Mouse (Mus musculus) kidney, postnatal 0 days (tissue): ENCODE data around the gene Lcn10. TPM values are rescaled to one million over a fixed set of nuclear protein-coding genes. Genes with fewer than 3 reads are reported as not detected.

Experiments used
- ATAC-seq: fragments of 200-750 bp; cut with Nextera tagmentation; replicated peaks from 2 replicates; pipeline ENCODE4 v1.8.0; 2017; ENCODE audit warnings: low read depth, moderate number of reproducible peaks, moderate TSS enrichment, moderate library complexity; ENCODE audit not compliant: low FRiP score
- DNase-seq: peaks from one replicate; pipeline ENCODE4 v3.0.0-alpha.2; 2016; ENCODE audit warnings: low spot score
- H3K27ac ChIP-seq: fragments of 300-500 bp; sonication (generic); 2 replicates; pipeline ENCODE4 v1.5.1; 2014; ENCODE audit warnings: mild to moderate bottlenecking
- H3K27me3 ChIP-seq: fragments of 300-500 bp; sonication (generic); 2 replicates; pipeline ENCODE4 v1.6.1; 2014; ENCODE audit warnings: low read length, mixed read lengths; ENCODE audit not compliant: insufficient read depth
- H3K36me3 ChIP-seq: fragments of 300-500 bp; sonication (generic); 2 replicates; pipeline ENCODE4 v1.6.1; 2014; ENCODE audit warnings: low read length, mixed read lengths; ENCODE audit not compliant: insufficient read depth
- H3K4me1 ChIP-seq: fragments of 300-500 bp; sonication (generic); replicated peaks from 2 replicates; pipeline ENCODE4 v1.6.1; 2014; ENCODE audit warnings: antibody characterized with exemption, low read length, mixed read lengths; ENCODE audit not compliant: insufficient read depth
- H3K4me2 ChIP-seq: fragments of 300-500 bp; sonication (generic); 2 replicates; pipeline ENCODE4 v1.6.1; 2014; ENCODE audit warnings: mild to moderate bottlenecking, low read length, moderate library complexity, mixed read lengths
- H3K4me3 ChIP-seq: fragments of 300-500 bp; sonication (generic); replicated peaks from 2 replicates; pipeline ENCODE4 v1.5.1; 2014; ENCODE audit warnings: low read depth, low read length
- H3K9ac ChIP-seq: fragments of 300-500 bp; sonication (generic); 2 replicates; pipeline ENCODE4 v1.6.1; 2014; ENCODE audit warnings: low read depth, low read length
- H3K9me3 ChIP-seq: fragments of 300-500 bp; sonication (generic); replicated peaks from 2 replicates; pipeline ENCODE4 v1.6.1; 2016; ENCODE audit warnings: low read length, inconsistent platforms, mixed read lengths
- CTCF ChIP-seq: IDR thresholded peaks from 2 replicates; pipeline ENCODE4 v1.5.1; 2016; ENCODE audit warnings: antibody characterized with exemption, low read depth, mild to moderate bottlenecking, moderate library complexity
- WGBS: fragments of 180-500 bp; shearing (Covaris S2); extraction: QIAGEN DNeasy Blood & Tissue Kit; methylation state at CpG from one replicate; pipeline ENCODE4 v1.1.7; 2014; 5-methylcytosine and 5-hydroxymethylcytosine counted together
- polyA plus RNA-seq: library from polyadenylated mRNA; unstranded; fragments of >200 nt; fragmentation: Nextera tagmentation; extraction: Ambion mirVana; gene quantifications from 2 replicates; pipeline ENCODE4 v1.2.1, GENCODE M21; 2015

Gene Lcn10
- polyA plus RNA-seq, 1 experiment from 2014 or later, result not detected

- H3K27ac ChIP-seq, result no peak overlapping the region
- 72% methylated on average over 4 of the region's 4 CpGs for WGBS
- no peak for TF ChIP-seq CTCF
- DNase-seq, result no peak
- H3K4me3 ChIP-seq, result no peak overlapping the region
- H3K36me3 ChIP-seq, result no peaks in the 10 kb centered on the region
- H3K27me3 ChIP-seq, result no peaks in the 10 kb centered on the region
- no peak for ATAC-seq
- no peaks in the 10 kb centered on the region for H3K4me1 ChIP-seq
- no peaks in the 10 kb centered on the region for H3K9me3 ChIP-seq
- no peak overlapping the region for H3K4me2 ChIP-seq
- no peak overlapping the region for H3K9ac ChIP-seq
Measured at GRCm38 (mm10) chr2:25657246-25657645, 25.3 kb upstream of the Lcn10 start.

- no peak for TF ChIP-seq CTCF
Measured at GRCm38 (mm10) chr2:25657652-25658051, 24.9 kb upstream of the Lcn10 start, which contains the start of gene Lcn5. Lcn5 (plus strand) TSS chr2:25657952.

DNA sequence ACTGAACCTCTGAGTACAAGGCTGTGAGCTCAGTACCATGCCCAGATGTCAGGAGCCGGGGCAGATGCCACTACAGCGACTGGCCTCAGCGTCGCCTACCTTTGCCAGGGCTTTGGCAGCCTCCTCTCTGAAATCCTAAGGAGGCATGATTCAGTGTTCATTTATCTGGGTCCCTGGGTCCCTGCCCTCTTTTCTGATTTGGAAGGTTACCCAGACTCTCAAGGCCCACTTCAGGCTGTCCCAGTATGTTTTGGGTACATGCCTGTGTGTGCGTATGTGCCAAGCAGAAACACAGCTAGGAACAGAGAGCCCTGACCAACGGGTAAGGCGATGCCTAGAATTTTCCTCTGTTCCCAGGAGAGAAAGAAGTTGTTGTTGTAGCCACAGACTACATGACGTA is 22.2 kb upstream of the Lcn10 start:
- no peak overlapping the region for H3K27ac ChIP-seq
- no peaks in the 10 kb centered on the region for H3K4me1 ChIP-seq
- DNase-seq (no peak), ATAC-seq (no peak)
- H3K9ac ChIP-seq, result no peak overlapping the region
- 78% methylated on average over 8 of the region's 8 CpGs for WGBS
- H3K4me2 ChIP-seq, result no peak overlapping the region
- TF ChIP-seq CTCF, result no peak
- H3K27me3 ChIP-seq, result no peaks in the 10 kb centered on the region
- H3K36me3 ChIP-seq, result no peaks in the 10 kb centered on the region
- no peaks in the 10 kb centered on the region for H3K9me3 ChIP-seq
- no peak overlapping the region for H3K4me3 ChIP-seq

More at GRCm38 (mm10) chr2:25657652-25658051, 24.9 kb upstream of the Lcn10 start, which contains the start of gene Lcn5:
- no peak within 1 kb of the TSS for H3K27ac ChIP-seq
- H3K4me1 ChIP-seq, result no peaks in the 10 kb centered on the region
- DNase-seq (no peak), ATAC-seq (no peak)
- no peak within 1 kb of the TSS for H3K4me2 ChIP-seq
- no peaks in the 10 kb centered on the region for H3K36me3 ChIP-seq
- no peaks in the 10 kb centered on the region for H3K27me3 ChIP-seq
- H3K9me3 ChIP-seq, result no peaks in the 10 kb centered on the region
- H3K4me3 ChIP-seq, result no peak within 1 kb of the TSS
- no peak within 1 kb of the TSS for H3K9ac ChIP-seq

GRCm38 (mm10) chr2:25661245-25661970 is 21.1 kb upstream of the Lcn10 start:
- Histone ChIP-seq H3K4me2 (no peak overlapping the region), H3K4me3 (no peak overlapping the region), H3K27me3 (no peaks in the 10 kb centered on the region), H3K36me3 (no peaks in the 10 kb centered on the region), H3K27ac (no peak overlapping the region), H3K4me1 (no peaks in the 10 kb centered on the region), H3K9ac (no peak overlapping the region), H3K9me3 (no peaks in the 10 kb centered on the region)
- no peak for TF ChIP-seq CTCF
- ATAC-seq (no peak), DNase-seq (no peak)
- 87% methylated on average over 6 of the region's 6 CpGs for WGBS

GRCm38 (mm10) chr2:25663511-25663910 is 19.0 kb upstream of the Lcn10 start:
- no peak overlapping the region for H3K27ac ChIP-seq
- H3K4me1 ChIP-seq, result no peaks in the 10 kb centered on the region
- peak; percentile 51 for DNase-seq
- H3K36me3 ChIP-seq, result no peaks in the 10 kb centered on the region
- 71% methylated on average over 1 of the region's 1 CpGs for WGBS
- TF ChIP-seq CTCF, result peak; percentile 81
- no peak overlapping the region for H3K4me2 ChIP-seq
- H3K9ac ChIP-seq, result no peak overlapping the region
- no peak overlapping the region for H3K4me3 ChIP-seq
- no peaks in the 10 kb centered on the region for H3K9me3 ChIP-seq
- H3K27me3 ChIP-seq, result no peaks in the 10 kb centered on the region
- ATAC-seq, result no peak

GRCm38 (mm10) chr2:25664125-25664524 is 18.4 kb upstream of the Lcn10 start:
- ATAC-seq (no peak), DNase-seq (no peak)
- Histone ChIP-seq H3K9ac (no peak overlapping the region), H3K36me3 (no peaks in the 10 kb centered on the region), H3K27me3 (no peaks in the 10 kb centered on the region), H3K9me3 (no peaks in the 10 kb centered on the region), H3K4me3 (no peak overlapping the region), H3K4me2 (no peak overlapping the region), H3K4me1 (no peaks in the 10 kb centered on the region), H3K27ac (no peak overlapping the region)
- 74% methylated on average over 5 of the region's 5 CpGs for WGBS
- TF ChIP-seq CTCF, result no peak

DNA sequence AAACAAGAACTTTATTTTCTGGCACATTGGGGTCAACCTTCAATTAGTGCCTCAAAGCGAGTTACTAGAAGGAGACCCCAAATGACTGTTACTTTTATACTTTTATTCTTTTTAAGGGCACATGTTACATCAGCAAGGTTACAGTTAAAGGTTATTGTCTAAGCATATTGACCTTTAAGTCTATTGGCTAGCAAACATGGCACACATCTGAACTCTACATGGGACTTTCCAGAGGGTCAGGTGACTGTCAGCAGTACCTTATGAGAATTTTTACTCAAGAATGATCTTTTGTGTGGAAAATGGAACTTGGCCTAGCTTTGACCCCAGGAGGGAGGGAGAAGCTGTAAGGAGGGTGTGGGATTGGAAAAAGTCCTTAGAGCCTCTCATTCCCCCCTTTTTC is 16.0 kb upstream of the Lcn10 start:
- ATAC-seq (no peak), DNase-seq (no peak)
- no peaks in the 10 kb centered on the region for H3K27me3 ChIP-seq
- H3K27ac ChIP-seq, result no peak overlapping the region
- no peaks in the 10 kb centered on the region for H3K4me1 ChIP-seq
- no peak overlapping the region for H3K4me2 ChIP-seq
- H3K36me3 ChIP-seq, result no peaks in the 10 kb centered on the region
- TF ChIP-seq CTCF, result no peak
- WGBS, result 67% methylated on average over 1 of the region's 1 CpGs
- H3K9me3 ChIP-seq, result no peaks in the 10 kb centered on the region
- H3K9ac ChIP-seq, result no peak overlapping the region
- H3K4me3 ChIP-seq, result no peak overlapping the region
